Mouse (Mus musculus): ENCODE results near the gene Cse1l. TPM values are rescaled to one million over a fixed set of nuclear protein-coding genes. Genes with fewer than 3 reads are reported as not detected.

The Cse1l gene
- polyA plus RNA-seq, 1 experiment: 13.7 TPM

DNA sequence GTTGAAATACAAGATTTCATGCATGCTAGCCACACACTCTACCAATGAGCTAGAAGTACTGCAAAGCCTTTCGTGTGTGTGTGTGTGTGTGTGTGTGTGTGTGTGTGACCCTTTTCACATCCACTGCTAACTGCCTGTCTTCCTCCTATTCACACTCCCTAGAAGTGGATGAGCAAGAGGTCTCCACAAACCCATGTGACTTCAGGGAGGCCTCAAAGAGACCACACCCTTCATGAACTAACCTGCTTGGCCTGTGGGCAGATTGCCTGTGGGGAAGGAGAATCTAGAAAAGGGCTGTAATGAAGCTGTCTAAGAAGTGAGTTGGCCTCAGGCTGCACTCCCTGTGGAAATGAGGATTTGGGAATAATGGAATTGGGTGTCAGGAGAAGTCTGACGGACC lies 6.7 kb upstream of the Cse1l start:
- 87% methylated on average over 2 of the region's 2 CpGs for WGBS

DNA sequence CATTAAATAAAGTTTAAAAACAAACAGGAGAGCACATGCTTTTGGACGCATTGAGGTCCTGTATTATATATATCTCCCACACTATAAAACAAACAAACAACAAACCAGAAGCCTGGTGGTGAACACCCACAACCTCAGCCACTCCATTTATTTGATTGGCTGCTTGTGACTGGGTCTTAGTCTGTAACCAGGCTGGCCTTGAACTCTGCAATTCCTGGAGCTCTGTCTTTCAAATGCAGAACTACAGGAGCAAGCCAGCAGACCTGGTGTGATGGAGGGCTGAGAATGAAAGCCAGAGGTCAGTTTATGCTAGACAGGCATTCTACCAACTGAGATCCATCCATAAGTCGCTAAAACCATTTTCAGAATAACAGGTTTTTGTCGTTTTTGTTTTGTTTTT lies 6.1 kb upstream of the Cse1l start:
- 70% methylated on average over 3 of the region's 3 CpGs for WGBS

More for the DNA sequence above, 6.7 kb upstream of the Cse1l start:
- no peak for DNase-seq (ENCODE audit: low read depth, low spot score)

GRCm38 (mm10) chr2:166900792-166901505 lies 4.9 kb upstream of the Cse1l start:
- 86% methylated on average over 8 of the region's 8 CpGs for WGBS
- no peak for DNase-seq (ENCODE audit: low read depth, low spot score)

More for the DNA sequence above, 6.1 kb upstream of the Cse1l start:
- no peak for DNase-seq (ENCODE audit: low read depth, low spot score)

- WGBS: 86% methylated on average over 6 of the region's 6 CpGs
- no peak for DNase-seq (ENCODE audit: low read depth, low spot score)
These were observed 2.0 kb upstream of the Cse1l start for GRCm38 (mm10) chr2:166903719-166904282.

DNA sequence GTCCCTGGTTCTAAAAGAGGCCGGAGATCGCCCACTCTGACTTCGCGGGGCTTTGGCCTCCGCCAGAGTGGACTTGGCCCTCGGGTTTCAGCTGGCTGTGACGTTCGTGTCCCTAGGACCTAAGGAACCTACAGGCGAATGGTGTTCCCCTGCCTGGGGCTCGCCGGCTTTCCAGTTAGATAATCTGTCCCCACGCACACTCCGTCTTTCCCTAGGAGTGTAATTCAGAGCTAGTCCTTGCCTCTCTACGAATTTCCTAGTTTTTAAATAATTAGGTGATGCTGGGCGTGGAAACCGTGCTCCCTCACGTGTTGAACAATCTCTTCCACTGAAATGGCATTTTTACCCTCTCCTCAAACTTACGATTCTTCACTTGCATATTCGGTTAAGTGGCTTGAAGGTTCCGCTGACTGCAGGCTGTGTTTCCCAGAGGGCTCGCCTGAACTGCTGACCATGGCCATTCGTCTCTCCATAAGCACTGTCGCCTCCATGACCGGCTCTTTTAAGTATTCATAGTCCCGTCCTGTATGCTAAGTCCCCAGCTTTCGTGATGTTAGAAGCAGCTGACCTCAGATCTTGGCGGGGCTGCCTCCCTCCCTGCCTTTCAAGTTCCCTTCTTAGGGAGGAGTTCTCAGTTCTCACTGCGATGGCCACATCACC lies 813 bp downstream of the Cse1l start:
- WGBS: under 1% methylated on average over 28 of the region's 28 CpGs
- peak; percentile 8 for DNase-seq (ENCODE audit: low read depth, low spot score)

DNA sequence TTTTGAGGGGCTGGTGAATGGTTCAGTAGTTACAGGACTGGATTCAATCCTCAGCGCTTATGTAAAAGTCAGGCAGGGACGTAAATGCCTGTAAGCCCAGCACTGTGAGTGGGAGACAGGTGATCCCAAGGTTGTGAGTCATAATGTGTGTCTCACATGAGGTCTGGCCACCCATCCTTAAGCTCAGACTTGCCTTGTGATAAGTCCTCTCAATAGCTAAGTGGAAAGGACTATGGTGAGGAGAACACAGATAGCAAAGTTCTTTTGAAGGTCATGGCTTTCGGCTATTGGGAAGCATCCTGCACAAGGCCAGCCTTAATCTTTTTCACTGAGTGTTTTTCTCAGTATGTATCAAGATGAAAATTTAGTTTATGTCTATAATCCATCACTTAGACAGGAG lies 3.9 kb downstream of the Cse1l start:
- no peak for DNase-seq (ENCODE audit: low read depth, low spot score)
- WGBS: 90% methylated on average over 3 of the region's 3 CpGs

DNA sequence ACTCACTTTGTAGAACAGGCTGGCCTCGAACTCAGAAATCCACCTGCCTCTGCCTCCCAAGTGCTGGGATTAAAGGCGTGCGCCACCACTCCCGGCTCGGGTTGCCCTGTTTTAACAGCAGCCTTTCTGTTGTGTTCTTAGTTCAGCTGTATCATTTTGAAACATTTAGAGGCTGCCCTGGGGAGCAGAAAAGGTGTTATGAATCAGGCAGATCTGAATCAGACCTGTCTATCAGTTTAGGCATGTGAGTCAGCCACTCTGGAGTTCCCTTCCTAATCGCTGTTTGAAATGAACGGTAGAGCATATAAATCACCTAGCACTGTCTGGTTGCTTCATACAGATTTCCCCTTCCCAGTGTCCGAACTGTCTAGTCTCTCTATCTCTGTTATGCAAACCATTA lies 4.7 kb downstream of the Cse1l start:
- no peak for DNase-seq (ENCODE audit: low read depth, low spot score)
- 85% methylated on average over 8 of the region's 8 CpGs for WGBS

- WGBS: 88% methylated on average over 2 of the region's 2 CpGs
- DNase-seq (ENCODE audit: low read depth, low spot score): no peak
These were observed 18.1 kb downstream of the Cse1l start for GRCm38 (mm10) chr2:166923971-166924370.

- 95% methylated on average over 6 of the region's 6 CpGs for WGBS
- DNase-seq (ENCODE audit: low read depth, low spot score): no peak
These were observed 28.1 kb downstream of the Cse1l start for GRCm38 (mm10) chr2:166933943-166934342.

DNA sequence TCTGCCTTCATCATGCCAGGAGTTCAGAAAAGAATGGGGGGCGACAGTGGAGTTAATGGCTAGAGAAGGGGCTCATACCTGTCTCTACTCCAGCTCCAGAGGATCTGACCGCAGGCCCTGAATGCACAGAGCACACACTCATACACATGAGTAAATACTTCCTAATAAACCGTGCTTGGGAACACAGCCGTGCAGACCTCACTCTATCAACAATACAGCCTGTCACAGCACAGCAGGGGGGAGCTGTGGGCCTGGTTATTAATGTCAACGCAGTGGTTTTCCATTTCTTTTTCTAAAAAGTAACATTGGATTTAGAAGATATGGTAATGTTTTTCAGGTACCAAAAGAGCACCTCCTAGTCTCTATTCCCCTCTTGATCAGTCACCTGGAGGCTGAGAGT lies 28.6 kb downstream of the Cse1l start:
- no peak for DNase-seq (ENCODE audit: low read depth, low spot score)
- 83% methylated on average over 5 of the region's 5 CpGs for WGBS

DNA sequence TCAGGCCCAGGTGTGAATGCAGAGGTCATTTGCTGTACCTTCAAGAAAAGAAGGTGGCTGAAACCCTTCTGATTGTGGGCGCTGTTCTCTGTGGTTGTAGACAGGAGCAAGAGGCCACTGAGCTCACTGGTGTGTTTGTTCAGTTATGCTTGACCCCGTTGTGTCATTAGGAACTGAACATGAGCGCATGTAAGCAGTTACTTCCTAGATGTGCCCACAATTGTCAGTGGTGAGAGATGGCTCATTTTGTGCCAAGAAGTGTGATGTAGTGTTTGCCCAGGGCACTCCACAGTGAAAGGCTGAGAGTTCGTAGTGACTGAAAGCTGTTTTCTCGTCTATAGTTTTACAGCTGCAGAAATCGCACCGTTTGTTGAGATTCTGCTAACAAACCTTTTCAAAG lies 29.7 kb downstream of the Cse1l start:
- 77% methylated on average over 7 of the region's 7 CpGs for WGBS
- DNase-seq (ENCODE audit: low read depth, low spot score): no peak

- no peak for DNase-seq (ENCODE audit: low read depth, low spot score)
- WGBS: 78% methylated on average over 2 of the region's 2 CpGs
These were observed 30.3 kb downstream of the Cse1l start for GRCm38 (mm10) chr2:166936166-166936565.

GRCm38 (mm10) chr2:166943146-166943545 lies 37.3 kb downstream of the Cse1l start:
- 77% methylated on average over 2 of the region's 2 CpGs for WGBS
- DNase-seq (ENCODE audit: low read depth, low spot score): no peak

GRCm38 (mm10) chr2:166944346-166944745 lies 38.5 kb downstream of the Cse1l start:
- 71% methylated on average over 1 of the region's 1 CpGs for WGBS
- DNase-seq (ENCODE audit: low read depth, low spot score): no peak

DNA sequence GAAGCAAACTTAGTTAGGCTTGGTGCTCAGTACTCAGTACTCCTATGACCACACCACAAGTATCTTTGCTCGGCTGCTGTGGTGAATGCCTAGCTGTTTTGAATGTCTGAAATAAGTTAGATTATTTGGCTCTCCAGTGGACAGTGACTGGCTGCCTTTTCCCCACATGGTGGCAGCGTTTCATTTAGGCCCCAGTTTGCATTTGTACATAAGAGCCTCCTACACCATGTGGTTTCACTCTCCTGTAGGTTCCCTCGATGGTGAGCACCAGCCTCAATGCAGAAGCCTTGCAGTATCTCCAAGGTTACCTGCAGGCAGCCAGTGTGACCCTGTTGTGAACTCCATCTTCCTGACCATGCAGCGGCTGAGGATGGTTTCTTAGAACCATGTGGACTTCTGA lies 39.6 kb downstream of the Cse1l start:
- WGBS: 46% methylated on average over 4 of the region's 4 CpGs
- DNase-seq (ENCODE audit: low read depth, low spot score): no peak

- no peak for DNase-seq (ENCODE audit: low read depth, low spot score)
- WGBS: 55% methylated on average over 1 of the region's 1 CpGs
These were observed 42.4 kb downstream of the Cse1l start for GRCm38 (mm10) chr2:166948246-166948645.

GRCm38 (mm10) chr2:166948936-166949335 lies 43.1 kb downstream of the Cse1l start:
- 90% methylated on average over 10 of the region's 10 CpGs for WGBS
- DNase-seq (ENCODE audit: low read depth, low spot score): no peak

DNA sequence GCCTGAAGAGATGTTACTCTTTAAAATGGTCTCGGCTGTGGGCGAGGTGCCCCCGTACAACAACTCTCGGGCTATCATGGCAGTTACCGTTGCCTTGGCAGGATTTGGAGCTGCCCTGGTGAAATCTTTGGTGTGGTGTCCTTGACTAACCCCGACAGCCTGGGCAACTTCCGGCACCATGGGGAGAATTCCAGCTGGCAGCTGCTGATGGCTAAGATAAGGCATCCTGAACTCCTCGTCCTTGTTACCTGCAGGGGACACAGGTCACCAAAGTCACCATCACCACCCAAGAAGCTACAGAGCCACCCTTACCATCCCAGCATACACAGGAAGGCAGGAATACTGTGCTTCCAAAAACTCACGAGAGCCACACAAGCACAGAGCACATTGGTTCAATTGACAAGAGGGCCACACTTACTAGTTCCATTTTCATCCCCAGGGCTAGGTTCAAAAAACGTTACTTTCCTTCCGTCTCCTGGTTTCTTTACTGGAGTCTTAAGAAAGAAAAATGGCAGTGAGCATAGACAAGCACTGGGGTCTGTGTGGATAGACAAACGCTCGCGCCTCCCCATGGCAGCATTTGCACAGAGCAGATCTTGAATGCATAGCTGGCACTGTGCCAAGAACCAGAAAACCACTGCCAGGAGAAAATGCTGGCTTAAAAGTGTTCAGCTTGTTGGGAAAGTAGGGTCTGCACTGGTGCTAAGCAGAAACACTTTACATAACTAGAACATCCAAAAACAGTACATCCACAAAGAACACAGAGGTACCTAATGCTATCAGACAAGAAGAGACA lies 45.2 kb downstream of the Cse1l start:
- WGBS: 72% methylated on average over 14 of the region's 14 CpGs
- no peak for DNase-seq (ENCODE audit: low read depth, low spot score)

- 85% methylated on average over 6 of the region's 6 CpGs for WGBS
- DNase-seq (ENCODE audit: low read depth, low spot score): no peak
These were observed 46.3 kb downstream of the Cse1l start for GRCm38 (mm10) chr2:166952151-166952550.

DNA sequence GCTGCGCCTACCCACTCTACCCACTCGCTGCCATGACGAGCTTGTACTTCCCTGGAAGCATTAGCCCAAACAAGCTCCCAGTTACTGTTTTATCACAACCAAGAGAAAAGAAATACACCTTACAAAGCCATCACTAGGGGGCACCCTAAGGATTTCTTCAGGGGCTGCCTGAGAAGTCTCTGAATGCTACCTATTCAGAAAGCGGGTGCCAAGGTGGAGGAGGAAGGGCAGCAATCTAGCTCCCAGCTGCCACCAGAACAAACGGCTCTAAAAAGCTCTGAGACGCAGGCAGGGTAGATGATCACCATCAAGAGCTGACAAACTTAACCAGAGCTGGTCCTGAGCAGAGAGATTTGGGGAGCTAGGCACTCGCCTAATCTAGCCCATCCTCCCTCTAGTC lies 51.0 kb downstream of the Cse1l start:
- peak; percentile 36 for DNase-seq (ENCODE audit: low read depth, low spot score)
- 50% methylated on average over 7 of the region's 7 CpGs for WGBS
